Mouse (Mus musculus): ENCODE measurements at regions not wholly inside any gene's neighbourhood (a gene's known extent, or its start where the extent isn't known, plus 50 kb on each side); places are given as distances from the start of the nearest gene placed in this dataset.
A peak's percentile ranks its signal among the peaks of the same experiment; 100 is the strongest.

DNA sequence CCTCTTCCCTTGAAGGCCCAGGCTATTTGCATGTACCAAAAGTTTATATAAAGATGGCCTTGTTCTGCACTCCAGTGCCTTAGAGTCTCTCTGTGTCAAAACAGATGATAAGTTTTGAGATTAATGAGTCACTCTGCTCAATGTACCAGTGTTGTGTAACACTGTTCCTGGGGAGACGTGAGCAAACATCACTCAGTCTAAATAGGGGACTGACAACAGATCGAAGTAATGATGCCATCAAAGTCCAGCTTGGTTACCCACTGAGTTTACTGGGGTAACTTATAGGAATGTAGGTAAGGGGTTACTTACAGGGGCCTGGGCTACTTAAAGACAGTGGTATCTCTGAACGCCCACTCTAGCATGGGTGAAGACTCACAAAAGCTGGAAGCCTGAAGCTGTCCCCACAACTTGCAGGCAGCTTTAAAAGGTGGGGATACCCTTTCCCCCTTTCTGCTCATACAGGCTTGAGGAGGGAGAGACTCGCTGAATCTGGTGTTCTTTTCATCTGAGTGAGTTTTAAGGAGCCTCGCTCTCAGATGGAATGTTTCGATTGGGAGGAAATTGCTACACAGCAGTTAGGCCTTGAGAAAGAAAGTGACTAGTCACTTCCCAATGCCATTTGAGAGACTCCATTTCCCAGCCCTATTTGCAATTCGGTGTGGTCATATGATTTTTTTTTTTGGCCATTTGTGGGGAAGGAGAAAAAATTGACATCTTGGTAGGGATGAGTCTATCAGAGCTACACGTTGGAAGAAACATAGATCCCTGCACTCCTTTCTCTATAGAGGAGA is 134.4 kb upstream of the Atp6ap2 start:
- 89% methylated on average over 8 of the region's 8 CpGs for WGBS
- no peak for ATAC-seq
- H3K4me1 ChIP-seq (replicated peaks) = no peaks in the 10 kb centered on the region

DNA sequence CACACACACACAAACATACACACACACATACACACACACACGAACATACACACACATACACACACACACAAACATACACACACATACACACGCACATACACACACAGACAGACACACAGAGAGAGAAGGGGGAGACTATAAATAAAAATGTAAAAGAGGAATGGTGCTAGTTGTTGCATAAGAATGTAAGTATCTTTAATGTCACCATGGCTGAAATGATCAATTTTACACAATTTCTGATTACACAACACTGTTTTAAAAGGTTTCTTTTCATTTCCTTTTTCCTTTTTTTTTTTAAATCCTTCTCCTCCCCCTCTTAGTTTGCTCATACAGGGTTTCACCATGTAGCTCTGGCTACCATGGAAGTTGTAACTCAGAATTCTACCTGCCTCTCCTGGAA is 125.9 kb upstream of the Atp6ap2 start:
- Histone ChIP-seq H3K4me3 (replicated peaks) (no peak overlapping the region), H3K9ac (replicated peaks) (no peak overlapping the region), H3K36me3 (no peaks in the 10 kb centered on the region), H3K4me2 (replicated peaks) (no peak overlapping the region), H3K9me3 (no peaks in the 10 kb centered on the region), H3K27ac (no peak overlapping the region), H3K4me1 (replicated peaks) (peaks cover 9% of the 10 kb centered on the region), H3K27me3 (no peaks in the 10 kb centered on the region; the same call in 1 of the 2 replicates)
- WGBS = 100% methylated on average over 1 of the region's 2 CpGs
- no peak for ATAC-seq

More for the DNA sequence above, 134.4 kb upstream of the Atp6ap2 start:
- Histone ChIP-seq H3K27ac (no peak overlapping the region), H3K27me3 (no peaks in the 10 kb centered on the region), H3K4me3 (replicated peaks) (no peak overlapping the region), H3K9me3 (no peaks in the 10 kb centered on the region), H3K9ac (replicated peaks) (no peak overlapping the region), H3K4me2 (replicated peaks) (no peak overlapping the region), H3K36me3 (no peaks in the 10 kb centered on the region)

DNA sequence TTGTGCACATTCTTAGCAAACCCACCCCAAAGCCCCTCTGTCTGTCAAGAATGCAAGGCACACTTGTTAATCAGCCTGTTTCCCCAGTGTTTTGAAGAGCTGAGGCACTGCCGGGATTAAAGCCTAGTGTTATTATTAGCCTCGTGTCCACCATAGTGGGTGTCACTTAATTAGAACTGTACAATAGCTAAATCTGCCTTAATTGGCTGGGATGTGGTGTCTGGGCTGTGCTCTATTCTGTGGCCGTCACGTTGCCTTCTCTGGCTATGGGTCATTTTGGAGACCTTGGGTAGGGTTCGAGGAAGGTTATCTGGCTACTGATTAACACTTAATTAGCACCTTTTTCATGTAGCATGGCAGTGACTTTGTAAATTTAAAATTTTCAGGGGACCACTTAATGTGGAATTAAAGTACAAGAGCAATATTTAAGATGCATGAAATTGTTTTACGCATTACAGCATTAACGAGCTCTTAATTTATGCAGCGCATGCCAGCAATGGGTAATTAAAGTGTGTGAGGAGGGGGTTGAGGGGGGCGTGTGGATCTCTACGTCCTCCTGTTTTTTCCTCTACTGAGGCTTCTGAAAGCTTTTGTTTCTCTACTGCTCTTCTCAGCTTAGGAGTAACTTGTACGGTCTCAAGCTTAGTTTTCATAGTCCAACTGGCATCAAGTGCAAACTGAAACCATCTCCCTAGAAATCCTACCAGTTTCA is 124.5 kb upstream of the Atp6ap2 start:
- H3K9ac ChIP-seq (replicated peaks) = no peak overlapping the region
- no peak overlapping the region for H3K4me3 ChIP-seq (replicated peaks)
- H3K27ac ChIP-seq = no peak overlapping the region
- peaks cover 24% of the 10 kb centered on the region for H3K4me1 ChIP-seq (replicated peaks)
- no peaks in the 10 kb centered on the region for H3K9me3 ChIP-seq
- H3K4me2 ChIP-seq (replicated peaks) = no peak overlapping the region
- H3K36me3 ChIP-seq = no peaks in the 10 kb centered on the region
- 56% methylated on average over 11 of the region's 11 CpGs for WGBS
- no peaks in the 10 kb centered on the region; the same call in 1 of the 2 replicates for H3K27me3 ChIP-seq
- no peak; the same call in 1 of the 2 replicates for ATAC-seq

DNA sequence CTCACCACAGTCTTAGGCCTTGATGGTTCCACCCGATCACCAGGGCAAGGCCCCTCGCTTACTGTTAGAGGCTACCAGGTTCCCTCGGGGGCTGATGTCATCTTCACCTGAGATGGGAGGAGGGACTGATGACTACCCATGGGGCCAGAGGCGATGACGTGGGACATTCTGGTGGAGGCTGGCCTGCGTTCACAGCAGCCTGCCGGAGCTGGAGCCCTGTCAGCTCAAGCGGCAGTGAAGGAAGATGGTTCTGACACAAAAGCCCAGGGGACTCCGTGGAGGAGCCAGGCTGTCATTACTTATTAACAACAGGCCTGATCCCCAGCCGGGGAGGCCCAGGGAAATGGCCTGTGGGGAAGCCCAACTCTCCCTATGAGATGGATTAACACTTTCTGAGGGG is 121.3 kb upstream of the Atp6ap2 start:
- ATAC-seq = peak; percentile 54
- H3K27ac ChIP-seq = peak overlapping the region; percentile 85
- no peak overlapping the region for H3K4me3 ChIP-seq (replicated peaks)
- H3K4me2 ChIP-seq (replicated peaks) = no peak overlapping the region
- H3K9me3 ChIP-seq = no peaks in the 10 kb centered on the region
- no peaks in the 10 kb centered on the region; the same call in 1 of the 2 replicates for H3K27me3 ChIP-seq
- no peaks in the 10 kb centered on the region for H3K36me3 ChIP-seq
- peaks cover 30% of the 10 kb centered on the region for H3K4me1 ChIP-seq (replicated peaks)
- no peak overlapping the region for H3K9ac ChIP-seq (replicated peaks)
- WGBS = 29% methylated on average over 10 of the region's 10 CpGs

DNA sequence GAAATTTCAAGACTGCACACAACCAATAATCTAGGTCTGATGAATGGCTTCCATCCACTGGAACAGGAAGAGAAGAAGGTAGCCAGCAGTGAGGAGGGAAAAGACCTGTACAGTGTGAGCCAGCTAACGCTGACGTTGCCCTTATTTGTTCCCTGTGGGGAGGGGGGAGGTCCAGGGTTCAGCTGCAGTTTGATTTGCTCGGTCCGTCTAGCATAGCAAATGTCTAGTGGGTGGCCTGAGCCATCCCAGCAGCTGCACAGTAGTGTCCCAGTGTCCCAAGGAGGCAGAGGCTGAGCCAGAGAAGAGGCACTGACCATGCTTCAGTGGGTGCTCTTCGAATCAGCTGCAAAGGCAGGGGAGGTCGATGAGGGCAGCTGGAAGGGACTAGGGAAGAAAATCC is 120.7 kb upstream of the Atp6ap2 start:
- Histone ChIP-seq H3K4me2 (replicated peaks) (no peak overlapping the region; the same call in 1 of the 2 replicates), H3K36me3 (no peaks in the 10 kb centered on the region), H3K9ac (replicated peaks) (no peak overlapping the region), H3K27ac (peak overlapping the region; percentile 85), H3K9me3 (no peaks in the 10 kb centered on the region), H3K4me1 (replicated peaks) (peaks cover 30% of the 10 kb centered on the region), H3K27me3 (no peaks in the 10 kb centered on the region; the same call in 1 of the 2 replicates), H3K4me3 (replicated peaks) (no peak overlapping the region)
- ATAC-seq = peak; percentile 35
- 26% methylated on average over 6 of the region's 6 CpGs for WGBS

DNA sequence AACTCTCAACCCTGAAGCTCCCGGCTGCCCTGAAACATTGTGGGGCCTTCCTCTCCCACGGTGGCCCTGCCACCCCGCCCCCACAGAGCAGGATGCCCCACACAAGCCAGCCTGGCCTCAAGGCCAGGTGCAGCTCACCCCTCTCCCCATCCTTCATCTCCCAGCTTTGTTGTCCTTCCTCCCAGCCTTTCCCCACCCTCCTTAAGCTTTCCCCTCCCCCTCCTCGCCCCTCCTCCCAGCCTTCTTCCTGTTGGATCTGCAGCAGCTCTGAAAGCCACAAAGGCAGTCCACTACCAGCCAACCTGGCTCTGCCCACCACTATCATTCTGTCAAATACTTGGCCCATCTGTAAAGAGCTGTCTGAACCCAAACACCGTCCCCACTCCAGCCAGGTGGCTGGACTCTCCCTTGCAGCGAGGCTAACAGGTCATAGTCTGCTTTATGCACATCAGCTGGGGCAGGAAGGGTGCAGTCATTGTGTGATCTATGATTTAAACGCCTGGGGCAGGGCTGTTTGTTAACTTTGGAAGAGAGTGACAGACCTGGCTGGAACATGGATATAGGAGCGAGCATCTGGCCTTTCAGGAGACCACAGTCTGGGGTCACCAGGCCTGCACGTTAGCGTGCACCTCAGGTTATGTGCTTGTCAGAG is 119.9 kb upstream of the Atp6ap2 start:
- Histone ChIP-seq H3K9me3 (no peaks in the 10 kb centered on the region), H3K27ac (peak overlapping the region; percentile 85), H3K4me1 (replicated peaks) (peaks cover 30% of the 10 kb centered on the region), H3K4me2 (replicated peaks) (no peak overlapping the region; the same call in 1 of the 2 replicates), H3K27me3 (no peaks in the 10 kb centered on the region; the same call in 1 of the 2 replicates), H3K36me3 (no peaks in the 10 kb centered on the region), H3K4me3 (replicated peaks) (no peak overlapping the region), H3K9ac (replicated peaks) (no peak overlapping the region)
- peak; percentile 51 for ATAC-seq
- 34% methylated on average over 10 of the region's 10 CpGs for WGBS

DNA sequence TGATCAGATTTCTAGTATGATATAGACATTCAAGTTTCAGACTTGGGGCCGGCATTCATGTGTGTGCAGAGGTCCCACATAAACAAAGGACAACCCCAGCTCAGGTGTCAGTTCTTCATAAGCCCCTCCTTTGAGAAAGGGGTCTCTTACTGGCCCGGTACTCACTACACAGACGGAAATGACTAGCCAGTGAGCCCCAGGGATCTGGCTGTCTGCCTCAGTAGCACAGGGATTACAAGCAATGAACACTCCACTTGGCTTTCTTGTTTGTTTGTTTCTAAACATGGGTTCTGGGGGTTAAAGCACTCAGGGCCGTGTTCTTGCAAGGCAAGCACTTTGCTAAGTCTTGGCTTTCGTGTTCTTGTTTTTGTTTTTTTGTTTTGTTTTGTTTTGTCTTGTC is 115.3 kb upstream of the Atp6ap2 start:
- Histone ChIP-seq H3K4me2 (replicated peaks) (no peak overlapping the region), H3K27me3 (0 out of 2 replicates have a peak, but pooled peaks cover 6% of the 10 kb centered on the region), H3K9me3 (no peaks in the 10 kb centered on the region), H3K27ac (no peak overlapping the region), H3K9ac (replicated peaks) (no peak overlapping the region), H3K4me1 (replicated peaks) (peaks cover 18% of the 10 kb centered on the region), H3K36me3 (no peaks in the 10 kb centered on the region), H3K4me3 (replicated peaks) (no peak overlapping the region)
- WGBS = 80% methylated on average over 5 of the region's 5 CpGs
- ATAC-seq = no peak

DNA sequence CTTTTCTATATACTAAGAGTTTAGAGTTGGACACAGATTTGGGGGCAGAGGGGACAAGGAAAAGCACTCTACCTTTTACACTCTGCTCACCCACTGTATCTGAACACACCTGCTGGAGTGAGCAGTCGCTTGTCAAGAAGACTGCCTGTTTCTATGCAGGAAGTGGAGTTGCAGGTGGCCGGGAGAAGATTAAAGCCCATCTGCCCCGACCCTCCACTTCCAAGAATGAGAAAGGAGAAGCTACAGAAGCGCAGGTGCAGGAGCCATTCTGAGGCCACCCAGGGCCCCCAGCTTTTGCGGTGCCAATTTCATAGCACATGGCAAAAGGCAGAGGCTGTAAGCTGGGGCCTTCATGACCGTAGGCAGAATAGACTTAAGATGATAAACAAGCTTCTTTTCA is 108.4 kb upstream of the Atp6ap2 start:
- Histone ChIP-seq H3K36me3 (no peaks in the 10 kb centered on the region), H3K27me3 (0 out of 2 replicates have a peak, but pooled peaks cover 6% of the 10 kb centered on the region), H3K9me3 (no peaks in the 10 kb centered on the region), H3K4me3 (replicated peaks) (no peak overlapping the region), H3K4me2 (replicated peaks) (no peak overlapping the region), H3K27ac (no peak overlapping the region), H3K9ac (replicated peaks) (no peak overlapping the region), H3K4me1 (replicated peaks) (0 out of 2 replicates have a peak, but pooled peaks cover 4% of the 10 kb centered on the region)
- no peak for ATAC-seq
- 75% methylated on average over 6 of the region's 6 CpGs for WGBS

DNA sequence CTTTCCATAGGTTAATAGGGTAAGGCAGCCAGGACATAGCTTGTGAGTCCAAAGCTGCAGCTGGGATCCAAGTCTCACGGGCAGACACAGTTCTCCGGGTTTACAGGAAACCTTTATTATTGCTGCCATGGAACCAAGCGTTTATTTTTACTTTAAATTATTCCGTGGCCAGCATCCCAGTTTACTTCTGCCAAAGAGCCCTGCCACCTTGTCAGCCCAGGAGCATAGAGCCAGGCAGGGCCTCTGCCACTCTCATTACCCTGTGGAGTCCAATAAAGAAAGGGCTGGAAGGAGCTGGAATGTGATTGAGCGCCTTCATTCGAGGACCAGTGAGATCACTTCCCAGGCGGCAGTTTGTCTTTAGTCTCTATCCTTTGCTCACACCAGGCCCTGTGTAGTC is 96.6 kb upstream of the Atp6ap2 start:
- Histone ChIP-seq H3K4me2 (replicated peaks) (no peak overlapping the region), H3K36me3 (no peaks in the 10 kb centered on the region), H3K9me3 (no peaks in the 10 kb centered on the region; the same call in 1 of the 2 replicates), H3K27me3 (peaks cover 3% of the 10 kb centered on the region; the same call in 1 of the 2 replicates), H3K27ac (no peak overlapping the region), H3K9ac (replicated peaks) (no peak overlapping the region), H3K4me1 (replicated peaks) (peaks cover 3% of the 10 kb centered on the region; the same call in 1 of the 2 replicates), H3K4me3 (replicated peaks) (no peak overlapping the region)
- ATAC-seq = no peak
- WGBS = 81% methylated on average over 7 of the region's 7 CpGs

DNA sequence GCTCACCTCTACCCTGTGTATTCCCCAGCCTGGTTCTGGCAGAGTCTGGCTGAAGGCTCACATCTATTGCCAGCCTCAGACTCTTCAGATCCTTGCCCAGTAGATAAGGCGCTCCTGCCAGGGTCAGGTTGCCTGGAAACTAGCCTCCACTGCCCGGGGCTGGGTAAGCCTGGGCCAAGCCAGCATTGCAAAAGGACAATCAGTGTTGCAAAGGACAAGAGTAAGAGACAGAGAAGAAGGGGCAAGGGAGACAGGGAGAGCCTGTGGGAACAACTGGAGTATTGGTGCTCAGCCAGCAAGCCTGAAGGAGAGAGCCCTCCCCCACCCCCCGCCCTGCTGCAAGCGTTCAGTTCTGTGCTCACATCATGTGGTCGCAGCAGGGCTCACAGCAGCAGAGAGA is 94.4 kb upstream of the Atp6ap2 start:
- Histone ChIP-seq H3K4me3 (replicated peaks) (no peak overlapping the region), H3K27me3 (no peaks in the 10 kb centered on the region), H3K9ac (replicated peaks) (no peak overlapping the region), H3K27ac (no peak overlapping the region), H3K9me3 (no peaks in the 10 kb centered on the region), H3K4me2 (replicated peaks) (no peak overlapping the region), H3K36me3 (no peaks in the 10 kb centered on the region), H3K4me1 (replicated peaks) (peaks cover 3% of the 10 kb centered on the region; the same call in 1 of the 2 replicates)
- peak; percentile 69 for ATAC-seq
- WGBS = 52% methylated on average over 5 of the region's 5 CpGs

DNA sequence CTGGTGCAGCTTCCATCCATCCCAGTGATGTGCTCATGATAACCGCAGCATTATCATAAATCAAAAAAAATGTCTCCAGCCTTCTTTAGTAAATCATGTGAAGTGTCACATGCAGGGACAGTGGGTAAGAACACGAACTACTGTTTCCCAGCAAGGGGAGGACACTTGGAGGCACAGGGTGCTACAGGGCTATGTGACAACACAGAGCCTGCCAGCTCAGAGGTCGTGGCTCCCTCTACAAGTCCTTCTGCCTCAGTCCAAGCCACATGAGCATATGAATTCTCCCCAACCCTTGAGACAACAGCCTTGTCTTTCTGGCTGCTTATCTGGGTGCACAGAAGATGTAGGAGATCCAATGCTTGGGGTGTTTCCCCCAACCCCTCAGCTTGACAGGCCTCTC is 93.7 kb upstream of the Atp6ap2 start:
- Histone ChIP-seq H3K9ac (replicated peaks) (no peak overlapping the region), H3K27ac (no peak overlapping the region), H3K36me3 (no peaks in the 10 kb centered on the region), H3K9me3 (no peaks in the 10 kb centered on the region), H3K27me3 (no peaks in the 10 kb centered on the region), H3K4me1 (replicated peaks) (peaks cover 3% of the 10 kb centered on the region; the same call in 1 of the 2 replicates), H3K4me2 (replicated peaks) (no peak overlapping the region), H3K4me3 (replicated peaks) (no peak overlapping the region)
- 72% methylated on average over 3 of the region's 3 CpGs for WGBS
- ATAC-seq = no peak

DNA sequence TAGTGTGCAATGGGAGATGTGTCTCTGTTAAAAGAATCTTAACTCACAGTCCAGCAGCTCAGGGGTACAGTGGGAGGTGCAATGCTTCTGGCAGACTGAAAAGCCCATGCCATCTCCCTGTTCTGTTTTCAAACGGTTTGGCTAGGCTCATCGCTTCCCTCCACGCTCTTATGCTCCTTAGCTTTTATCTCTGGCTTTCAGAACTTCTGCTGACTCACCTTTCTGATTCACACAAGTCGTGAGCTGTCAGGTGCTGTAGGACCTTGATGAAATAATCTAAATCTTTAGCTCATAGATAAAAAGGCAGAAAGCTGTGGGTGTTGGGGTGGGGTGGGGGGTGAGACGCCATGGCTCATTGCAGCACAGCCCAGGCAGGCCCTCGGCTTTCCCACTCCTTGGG is 93.1 kb upstream of the Atp6ap2 start:
- no peak overlapping the region for H3K9ac ChIP-seq (replicated peaks)
- H3K36me3 ChIP-seq = no peaks in the 10 kb centered on the region
- no peak overlapping the region for H3K27ac ChIP-seq
- no peaks in the 10 kb centered on the region for H3K27me3 ChIP-seq
- no peak overlapping the region for H3K4me3 ChIP-seq (replicated peaks)
- no peaks in the 10 kb centered on the region for H3K9me3 ChIP-seq
- H3K4me1 ChIP-seq (replicated peaks) = peaks cover 3% of the 10 kb centered on the region; the same call in 1 of the 2 replicates
- ATAC-seq = no peak
- H3K4me2 ChIP-seq (replicated peaks) = no peak overlapping the region
- WGBS = 78% methylated on average over 6 of the region's 6 CpGs

Data from midbrain, embryonic 13.5 days (tissue).